Mouse (Mus musculus): ENCODE measurements around the gene Olfr1360.
"Not testable (repeated sequence)": the region's sequence is repeated elsewhere in the genome, so short reads cannot be mapped to it uniquely, and the experiment has no call there.

- TF ChIP-seq CTCF (IDR thresholded peaks at IDR 0.05; ENCODE audit: extremely low read depth, insufficient read depth, insufficient read length, insufficient replicate concordance); POLR2A (IDR thresholded peaks at IDR 0.05; ENCODE audit: low read depth, low read length): not testable (repeated sequence)
Observed at GRCm38 (mm10) chr13:21721107-21721756, 44.0 kb upstream of the Olfr1360 start.
